Mouse (Mus musculus) liver, embryonic 14.5 days (tissue): ENCODE data around the gene Dock8. TPM values are rescaled to one million over a fixed set of nuclear protein-coding genes. Genes with fewer than 3 reads are reported as not detected.

ENCODE experiments used
- ATAC-seq: fragments of 200-750 bp; cut with Nextera tagmentation; 2 replicates; pipeline ENCODE4 v1.8.0; 2017; ENCODE audit warnings: moderate number of reproducible peaks, mild to moderate bottlenecking, moderate library complexity; ENCODE audit not compliant: insufficient read depth
- DNase-seq, 3 experiments: peaks; one replicate each; pipeline ENCODE4 v3.0.0-alpha.2; 2012 to 2013; ENCODE audit warnings: low read depth in 3 of 3, low spot score in 3 of 3
- H3K27ac ChIP-seq: fragments of 300-500 bp; sonication (generic); 2 replicates; pipeline ENCODE4 v1.5.1; 2014; ENCODE audit warnings: moderate library complexity, mild to moderate bottlenecking, control low read depth, inconsistent platforms
- H3K27me3 ChIP-seq: fragments of 300-500 bp; sonication (generic); 2 replicates; pipeline ENCODE4 v1.6.1; 2014; ENCODE audit warnings: mild to moderate bottlenecking, low read length, moderate library complexity; ENCODE audit not compliant: control insufficient read depth, insufficient read depth
- H3K36me3 ChIP-seq: fragments of 300-500 bp; sonication (generic); replicated peaks from 2 replicates; pipeline ENCODE4 v1.6.1; 2014; ENCODE audit warnings: low read depth; ENCODE audit not compliant: control insufficient read depth, insufficient read depth
- H3K4me1 ChIP-seq, 2 experiments: fragments of 200-500 bp in 1 of 2; fragments of 300-500 bp in 1 of 2; sonication (generic) in 1 of 2; replicated peaks; 2 replicates each; pipeline ENCODE4 v1.6.1; 2012 to 2014; ENCODE audit warnings: antibody characterized with exemption in 1 of 2, inconsistent platforms in 1 of 2, low read length in 1 of 2; ENCODE audit not compliant: control insufficient read depth in 2 of 2, insufficient read depth in 2 of 2
- H3K4me2 ChIP-seq: fragments of 300-500 bp; sonication (generic); 2 replicates; pipeline ENCODE4 v1.6.1; 2014; ENCODE audit warnings: low read depth, mild to moderate bottlenecking, control low read depth, moderate library complexity
- H3K4me3 ChIP-seq, 2 experiments: fragments of 200-500 bp in 1 of 2; fragments of 300-500 bp in 1 of 2; sonication (generic) in 1 of 2; 2 replicates each; pipeline ENCODE4 v1.5.1; 2012 to 2014; ENCODE audit warnings: low read depth in 2 of 2, low read length in 2 of 2, mild to moderate bottlenecking in 2 of 2, control low read depth in 1 of 2, inconsistent platforms in 1 of 2, moderate library complexity in 1 of 2; ENCODE audit not compliant: insufficient read depth in 1 of 2
- H3K9ac ChIP-seq: fragments of 300-500 bp; sonication (generic); replicated peaks from 2 replicates; pipeline ENCODE4 v1.6.1; 2014; ENCODE audit warnings: mild to moderate bottlenecking, control low read depth, moderate library complexity
- H3K9me3 ChIP-seq: fragments of 300-500 bp; sonication (generic); 2 replicates; pipeline ENCODE4 v1.6.1; 2016; ENCODE audit warnings: low read length, mixed read lengths; ENCODE audit not compliant: control insufficient read depth
- CTCF ChIP-seq: IDR thresholded peaks from 2 replicates; pipeline ENCODE4 v1.5.1; 2016; ENCODE audit warnings: antibody characterized with exemption, low read depth, control low read depth
- EP300 ChIP-seq: IDR thresholded peaks from 2 replicates; pipeline ENCODE4 v1.6.1; 2016; ENCODE audit warnings: antibody characterized with exemption, low read depth
- WGBS: fragments of 180-500 bp; shearing (Covaris S2); extraction: QIAGEN DNeasy Blood & Tissue Kit; methylation state at CpG from one replicate; pipeline ENCODE4 v1.1.7; 2014; ENCODE audit not compliant: insufficient replicate concordance; 5-methylcytosine and 5-hydroxymethylcytosine counted together
- polyA plus RNA-seq, 2 experiments: library from polyadenylated mRNA; depleted of rRNA in 1 of 2; stranded (reverse) in 1 of 2; unstranded in 1 of 2; fragments of >200 nt; fragmentation: Nextera tagmentation in 1 of 2; extraction: Ambion mirVana in 1 of 2; gene quantifications; 2 replicates each; pipeline versions ENCODE4 v1.2.1 to v1.2.3; 2012 to 2014

The Dock8 gene
- polyA plus RNA-seq, 2 experiments, result 3.4 to 5.9 TPM

DNA sequence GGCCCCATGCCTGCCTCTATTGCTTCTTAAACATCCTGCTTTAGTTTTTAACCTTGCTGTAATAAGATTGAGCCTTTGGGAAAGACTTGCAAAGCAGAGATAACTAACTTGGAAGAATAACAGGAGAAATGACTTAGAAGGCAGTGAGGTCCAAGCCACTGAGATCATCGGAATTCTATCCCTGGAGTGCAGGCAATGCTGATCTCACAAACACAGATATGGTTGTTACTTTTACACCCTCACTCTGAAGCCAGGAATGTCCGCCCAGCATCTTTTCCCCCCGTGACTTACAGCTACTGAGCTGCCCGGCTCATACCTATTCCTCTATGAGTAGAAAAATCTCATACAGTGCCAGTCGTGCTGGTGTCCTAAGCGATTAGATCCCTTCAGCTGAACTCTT, 180.7 kb downstream of the Dock8 start:
- no peak overlapping the region for H3K9ac ChIP-seq
- no peak overlapping the region for H3K4me3 ChIP-seq
- TF ChIP-seq CTCF (no peak), EP300 (no peak)
- no peak overlapping the region for H3K27ac ChIP-seq
- ATAC-seq (no peak), DNase-seq (no peak)
- H3K36me3 ChIP-seq, result no peaks in the 10 kb centered on the region; the same call in 1 of the 2 replicates
- 70% methylated on average over 6 of the region's 6 CpGs for WGBS
- no peaks in the 10 kb centered on the region for H3K9me3 ChIP-seq
- no peak overlapping the region for H3K4me2 ChIP-seq
- H3K27me3 ChIP-seq, result no peaks in the 10 kb centered on the region
- no peaks in the 10 kb centered on the region for H3K4me1 ChIP-seq

DNA sequence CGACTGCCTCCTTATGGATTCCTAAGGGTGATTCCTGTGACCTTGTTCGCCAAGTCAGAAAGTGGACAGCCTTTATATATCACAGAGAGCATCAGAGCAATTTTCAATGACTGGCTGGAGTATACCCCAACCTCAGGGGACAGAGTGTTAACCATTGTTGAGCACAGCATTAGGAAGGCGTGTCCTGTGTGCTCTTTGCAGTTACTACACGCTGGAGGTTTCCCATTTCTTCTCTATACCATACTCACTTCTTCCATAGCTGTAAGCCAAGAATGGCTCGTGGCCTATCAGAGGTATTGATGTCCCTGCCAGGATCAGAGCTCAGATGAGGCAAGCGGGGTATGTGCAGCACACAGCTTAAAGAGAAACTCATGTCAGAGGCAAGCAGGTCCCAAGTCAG, 181.2 kb downstream of the Dock8 start:
- H3K9me3 ChIP-seq, result no peaks in the 10 kb centered on the region
- H3K27ac ChIP-seq, result no peak overlapping the region
- 69% methylated on average over 6 of the region's 6 CpGs for WGBS
- no peak overlapping the region for H3K4me2 ChIP-seq
- TF ChIP-seq EP300 (no peak), CTCF (no peak)
- no peaks in the 10 kb centered on the region; the same call in 1 of the 2 replicates for H3K36me3 ChIP-seq
- H3K27me3 ChIP-seq, result no peaks in the 10 kb centered on the region
- H3K9ac ChIP-seq, result no peak overlapping the region
- no peak for ATAC-seq
- no peak for DNase-seq
- no peak overlapping the region for H3K4me3 ChIP-seq
- no peaks in the 10 kb centered on the region for H3K4me1 ChIP-seq

DNA sequence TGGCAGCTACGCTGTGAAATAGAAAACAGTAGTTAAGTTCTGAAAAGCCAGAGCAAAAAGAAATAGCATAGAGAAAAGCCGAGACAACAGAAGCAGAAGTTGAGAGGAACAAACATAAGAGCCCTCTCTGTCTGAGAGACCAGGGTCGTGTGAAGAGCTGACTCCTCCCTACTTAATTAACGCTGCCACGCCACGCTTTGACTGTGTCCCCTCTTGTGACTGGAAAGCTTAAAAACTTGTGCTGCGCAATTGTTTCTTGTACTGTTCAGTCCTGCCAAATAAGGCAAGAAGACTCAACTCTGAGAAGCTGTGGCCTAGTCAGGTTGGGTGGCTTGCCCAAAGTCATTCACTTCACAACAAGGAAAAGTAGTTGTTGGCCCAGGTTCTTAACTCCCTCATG, 184.7 kb downstream of the Dock8 start:
- Histone ChIP-seq H3K9ac (no peak overlapping the region), H3K9me3 (no peaks in the 10 kb centered on the region), H3K4me2 (no peak overlapping the region), H3K4me3 (no peak overlapping the region), H3K36me3 (no peaks in the 10 kb centered on the region), H3K4me1 (no peaks in the 10 kb centered on the region), H3K27me3 (no peaks in the 10 kb centered on the region), H3K27ac (no peak overlapping the region)
- no peak for ATAC-seq
- DNase-seq, result no peak
- 74% methylated on average over 7 of the region's 7 CpGs for WGBS
- no peak for TF ChIP-seq CTCF
- TF ChIP-seq EP300, result no peak

DNA sequence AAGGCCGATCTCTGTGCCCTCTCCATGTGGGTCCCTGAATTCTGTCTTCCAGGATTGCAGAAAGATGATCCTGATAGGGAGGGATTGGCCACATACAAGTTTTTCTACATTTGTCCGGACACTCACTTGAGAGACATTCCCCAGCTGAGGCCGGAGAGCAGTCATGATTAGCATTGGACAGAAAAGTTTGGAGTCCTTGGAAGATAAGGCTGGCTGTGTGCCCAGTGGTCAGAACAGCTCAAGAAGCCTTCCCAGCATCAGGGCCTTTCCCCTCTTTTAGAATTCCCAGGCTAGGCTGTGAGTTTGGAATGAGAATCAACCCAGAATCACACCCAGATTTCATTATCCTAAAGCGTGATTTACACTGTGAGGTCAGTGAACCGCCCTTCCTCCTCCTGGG, 187.0 kb downstream of the Dock8 start:
- 66% methylated on average over 5 of the region's 5 CpGs for WGBS
- H3K27me3 ChIP-seq, result no peaks in the 10 kb centered on the region
- no peak for DNase-seq
- H3K9me3 ChIP-seq, result no peaks in the 10 kb centered on the region
- H3K4me2 ChIP-seq, result no peak overlapping the region
- H3K36me3 ChIP-seq, result no peaks in the 10 kb centered on the region
- H3K4me3 ChIP-seq, result no peak overlapping the region
- ATAC-seq, result no peak
- no peak for TF ChIP-seq CTCF
- no peak for TF ChIP-seq EP300
- no peak overlapping the region for H3K9ac ChIP-seq
- H3K4me1 ChIP-seq, result no peaks in the 10 kb centered on the region
- H3K27ac ChIP-seq, result no peak overlapping the region

DNA sequence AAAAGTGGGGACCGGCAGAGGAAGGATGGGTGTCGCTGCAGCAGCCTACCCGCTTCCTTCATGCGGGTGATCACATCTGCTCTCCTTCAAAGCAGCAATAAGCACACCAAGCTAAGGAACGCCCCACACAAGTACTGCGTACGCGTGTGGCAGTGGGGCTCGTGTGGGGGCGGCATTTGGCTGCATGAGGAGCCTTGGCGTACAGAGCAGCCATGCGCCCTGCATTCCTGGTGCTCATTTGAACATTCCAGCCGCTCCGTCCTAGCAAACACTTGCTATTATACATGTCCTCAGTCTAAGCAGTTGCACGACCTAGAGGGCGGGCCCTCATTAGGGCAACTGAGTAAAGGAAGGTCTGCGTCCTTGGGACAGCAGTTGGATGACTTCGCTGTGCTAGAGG, 188.3 kb downstream of the Dock8 start:
- Histone ChIP-seq H3K9ac (no peak overlapping the region), H3K4me1 (no peaks in the 10 kb centered on the region), H3K4me3 (no peak overlapping the region), H3K4me2 (no peak overlapping the region), H3K9me3 (no peaks in the 10 kb centered on the region), H3K36me3 (no peaks in the 10 kb centered on the region), H3K27me3 (no peaks in the 10 kb centered on the region), H3K27ac (no peak overlapping the region)
- TF ChIP-seq CTCF (no peak), EP300 (no peak)
- WGBS, result 76% methylated on average over 18 of the region's 18 CpGs
- DNase-seq, result no peak
- no peak for ATAC-seq

DNA sequence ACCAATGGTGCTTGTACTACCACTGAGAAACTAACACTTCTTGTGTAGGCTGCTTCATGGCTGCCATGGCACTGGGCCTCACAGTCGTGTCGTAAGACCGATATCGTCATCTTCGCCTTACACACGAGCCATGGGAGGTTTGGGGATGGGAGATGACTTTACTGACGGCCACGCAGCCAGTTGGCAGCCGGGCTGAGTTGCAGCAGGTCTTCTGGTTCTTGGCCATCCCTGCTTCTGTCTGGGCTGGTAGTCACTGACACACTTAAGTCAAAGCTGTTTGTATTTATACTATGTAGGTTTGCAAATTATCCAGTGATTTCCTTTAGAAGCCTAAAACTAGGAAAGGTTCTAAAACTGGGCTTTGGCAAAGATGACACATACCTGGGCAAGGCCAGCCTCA, 194.4 kb downstream of the Dock8 start:
- DNase-seq (no peak), ATAC-seq (no peak)
- no peak overlapping the region for H3K4me3 ChIP-seq
- no peak overlapping the region for H3K9ac ChIP-seq
- no peaks in the 10 kb centered on the region for H3K36me3 ChIP-seq
- WGBS, result 78% methylated on average over 9 of the region's 9 CpGs
- no peaks in the 10 kb centered on the region for H3K9me3 ChIP-seq
- H3K4me1 ChIP-seq, result no peaks in the 10 kb centered on the region
- no peaks in the 10 kb centered on the region for H3K27me3 ChIP-seq
- no peak for TF ChIP-seq CTCF
- no peak overlapping the region for H3K27ac ChIP-seq
- no peak overlapping the region for H3K4me2 ChIP-seq
